Mouse (Mus musculus) neural tube, embryonic 11.5 days (tissue): ENCODE measurements at regions not wholly inside any gene's neighbourhood (a gene's known extent, or its start where the extent isn't known, plus 50 kb on each side); places are given as distances from the start of the nearest gene placed in this dataset.

ENCODE experiments used
- ATAC-seq: fragments of 200-750 bp; cut with Nextera tagmentation; 2 replicates; pipeline ENCODE4 v1.8.0; 2017; ENCODE audit warnings: moderate number of reproducible peaks, mild to moderate bottlenecking, moderate TSS enrichment, moderate library complexity; ENCODE audit not compliant: insufficient read depth, low FRiP score, low TSS enrichment
- DNase-seq: peaks from one replicate; pipeline ENCODE4 v3.0.0-alpha.2; 2015; ENCODE audit warnings: low spot score
- H3K27ac ChIP-seq: fragments of 300-500 bp; sonication (generic); 2 replicates; pipeline ENCODE4 v1.5.1; 2014; ENCODE audit warnings: low read depth, mild to moderate bottlenecking, low read length
- H3K27me3 ChIP-seq: fragments of 300-500 bp; sonication (generic); 2 replicates; pipeline ENCODE4 v1.6.1; 2014; ENCODE audit warnings: mild to moderate bottlenecking, low read length, mixed read lengths; ENCODE audit not compliant: control insufficient read depth, insufficient read depth
- H3K36me3 ChIP-seq: fragments of 300-500 bp; sonication (generic); 2 replicates; pipeline ENCODE4 v1.6.1; 2014; ENCODE audit warnings: mild to moderate bottlenecking, low read length, moderate library complexity, mixed read lengths; ENCODE audit not compliant: control insufficient read depth, insufficient read depth
- H3K4me1 ChIP-seq: fragments of 300-500 bp; sonication (generic); 2 replicates; pipeline ENCODE4 v1.6.1; 2014; ENCODE audit warnings: low read length, mixed read lengths; ENCODE audit not compliant: control insufficient read depth, insufficient read depth
- H3K4me2 ChIP-seq: fragments of 300-500 bp; sonication (generic); 2 replicates; pipeline ENCODE4 v1.6.1; 2014; ENCODE audit warnings: low read depth, mild to moderate bottlenecking, moderate library complexity
- H3K4me3 ChIP-seq: fragments of 300-500 bp; sonication (generic); 2 replicates; pipeline ENCODE4 v1.5.1; 2014; ENCODE audit warnings: low read depth, low read length
- H3K9ac ChIP-seq: fragments of 300-500 bp; sonication (generic); 2 replicates; pipeline ENCODE4 v1.6.1; 2014; ENCODE audit warnings: mild to moderate bottlenecking, low read length
- H3K9me3 ChIP-seq: fragments of 300-500 bp; sonication (generic); 2 replicates; pipeline ENCODE4 v1.6.1; 2016; ENCODE audit warnings: low read length; ENCODE audit not compliant: control insufficient read depth
- WGBS: fragments of 180-500 bp; shearing (Covaris S2); extraction: QIAGEN DNeasy Blood & Tissue Kit; methylation state at CpG from one replicate; pipeline ENCODE4 v1.1.7; 2014; 5-methylcytosine and 5-hydroxymethylcytosine counted together

DNA sequence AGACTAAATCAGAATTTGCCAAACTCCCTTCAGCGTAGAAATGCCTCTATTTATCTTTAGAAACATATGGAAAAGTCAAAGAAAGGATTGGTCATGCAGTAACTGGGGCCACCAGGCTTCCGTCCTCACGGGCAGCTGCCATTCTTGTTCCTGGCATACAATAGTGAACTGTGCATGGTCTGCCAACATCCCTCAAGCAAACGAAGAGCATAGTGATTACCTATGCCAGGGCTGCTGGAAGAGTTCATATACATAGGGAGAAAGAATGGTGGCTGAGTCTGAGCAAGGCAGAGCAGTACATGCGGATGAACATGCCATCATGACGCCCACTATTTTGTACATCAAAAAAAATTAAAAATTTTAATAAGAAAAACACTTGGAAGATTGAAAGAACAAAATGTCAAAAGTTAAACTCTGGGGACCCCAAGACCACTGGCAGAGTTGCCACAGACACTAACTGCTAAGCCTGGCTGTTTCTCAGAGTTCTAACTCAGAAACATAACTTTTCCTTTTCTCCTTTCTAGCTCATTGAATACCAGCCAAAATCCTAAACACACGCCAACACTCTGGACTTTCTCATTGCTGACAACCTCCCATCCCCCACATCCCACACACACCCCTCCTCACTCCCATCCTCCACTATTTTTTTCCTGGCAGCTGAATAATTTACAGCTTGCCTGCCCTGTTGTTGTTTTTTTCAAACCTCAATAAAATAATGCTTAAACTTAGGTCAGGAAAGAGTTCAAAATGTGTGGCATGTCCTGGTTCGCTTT is 989.1 kb downstream of the 4930447A16Rik start:
- Histone ChIP-seq H3K4me3 (no peak overlapping the region), H3K9me3 (no peaks in the 10 kb centered on the region), H3K9ac (no peak overlapping the region), H3K27ac (no peak overlapping the region), H3K36me3 (no peaks in the 10 kb centered on the region), H3K4me1 (no peaks in the 10 kb centered on the region), H3K27me3 (no peaks in the 10 kb centered on the region), H3K4me2 (no peak overlapping the region)
- 79% methylated on average over 8 of the region's 8 CpGs for WGBS
- DNase-seq (no peak), ATAC-seq (no peak)

DNA sequence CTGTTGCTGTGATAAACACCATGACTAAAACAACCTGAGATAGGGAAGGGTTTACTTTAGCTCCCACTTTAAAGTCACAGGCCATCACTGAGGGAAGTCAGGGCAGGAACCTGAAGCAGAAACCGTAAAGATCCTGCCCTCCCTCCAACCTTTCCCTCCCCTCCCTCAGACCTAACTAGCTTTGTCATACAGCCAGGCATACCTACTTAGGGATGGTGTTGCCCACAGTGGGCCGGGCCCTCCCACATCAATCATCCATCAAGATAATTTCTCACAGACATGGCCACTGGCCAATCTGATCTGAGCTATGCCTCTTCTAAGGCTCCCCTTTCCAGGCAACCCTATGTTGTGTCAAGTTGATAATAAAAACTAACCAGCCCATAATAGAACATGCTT is 989.7 kb downstream of the 4930447A16Rik start:
- WGBS, result 62% methylated on average over 2 of the region's 2 CpGs
- H3K9me3 ChIP-seq, result no peaks in the 10 kb centered on the region
- no peaks in the 10 kb centered on the region for H3K36me3 ChIP-seq
- DNase-seq, result no peak
- ATAC-seq, result no peak
- H3K9ac ChIP-seq, result no peak overlapping the region
- H3K27me3 ChIP-seq, result no peaks in the 10 kb centered on the region
- no peak overlapping the region for H3K4me2 ChIP-seq
- no peaks in the 10 kb centered on the region for H3K4me1 ChIP-seq
- H3K4me3 ChIP-seq, result no peak overlapping the region
- no peak overlapping the region for H3K27ac ChIP-seq

DNA sequence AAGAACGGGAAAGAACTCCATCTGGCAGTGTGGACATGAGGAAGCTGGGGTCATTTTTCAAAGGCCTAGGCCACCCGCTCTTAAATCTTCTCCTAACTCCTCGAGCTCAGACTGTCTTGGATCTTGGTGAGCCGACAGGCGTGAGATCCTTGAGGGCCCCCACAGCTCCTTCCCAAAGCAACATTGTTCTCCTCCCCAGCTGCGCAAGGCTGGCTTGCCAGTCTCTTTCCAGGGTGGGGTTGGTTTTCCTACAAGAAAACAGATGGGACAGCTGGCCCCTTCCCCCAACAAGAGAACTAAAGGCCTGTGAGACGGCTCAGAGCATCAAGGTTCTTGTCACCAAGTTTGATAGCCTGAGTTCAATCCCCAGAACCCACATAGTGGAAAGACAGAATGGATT is 994.3 kb downstream of the 4930447A16Rik start:
- Histone ChIP-seq H3K4me3 (no peak overlapping the region), H3K9ac (no peak overlapping the region), H3K9me3 (no peaks in the 10 kb centered on the region), H3K4me2 (no peak overlapping the region), H3K27me3 (no peaks in the 10 kb centered on the region), H3K27ac (no peak overlapping the region), H3K36me3 (no peaks in the 10 kb centered on the region), H3K4me1 (no peaks in the 10 kb centered on the region)
- DNase-seq (no peak), ATAC-seq (no peak)
- WGBS, result 52% methylated on average over 7 of the region's 7 CpGs

DNA sequence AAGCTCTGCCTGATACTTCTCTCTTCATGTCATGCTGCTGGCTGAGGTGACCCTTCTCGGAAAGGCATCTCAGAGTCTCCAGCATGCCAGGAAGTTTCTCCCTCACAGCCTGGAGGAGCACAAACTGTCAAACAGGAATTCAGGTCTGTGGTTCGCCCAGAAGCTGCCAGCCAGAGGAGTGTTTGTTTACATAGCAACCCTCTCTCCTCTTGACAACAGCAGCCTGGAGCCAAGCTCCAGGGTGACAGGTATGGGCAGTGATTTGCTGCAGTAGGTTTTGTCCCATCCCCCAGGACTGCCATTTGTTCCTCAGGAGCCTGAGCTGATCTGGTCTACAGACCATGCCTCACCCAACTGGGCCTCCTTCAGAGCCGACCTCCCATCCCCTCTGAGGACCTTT is 995.4 kb downstream of the 4930447A16Rik start:
- H3K4me3 ChIP-seq, result no peak overlapping the region
- no peaks in the 10 kb centered on the region for H3K4me1 ChIP-seq
- H3K36me3 ChIP-seq, result no peaks in the 10 kb centered on the region
- no peak overlapping the region for H3K9ac ChIP-seq
- no peak for DNase-seq
- no peak overlapping the region for H3K27ac ChIP-seq
- 37% methylated on average over 3 of the region's 3 CpGs for WGBS
- H3K27me3 ChIP-seq, result no peaks in the 10 kb centered on the region
- H3K4me2 ChIP-seq, result no peak overlapping the region
- no peaks in the 10 kb centered on the region for H3K9me3 ChIP-seq
- no peak for ATAC-seq

DNA sequence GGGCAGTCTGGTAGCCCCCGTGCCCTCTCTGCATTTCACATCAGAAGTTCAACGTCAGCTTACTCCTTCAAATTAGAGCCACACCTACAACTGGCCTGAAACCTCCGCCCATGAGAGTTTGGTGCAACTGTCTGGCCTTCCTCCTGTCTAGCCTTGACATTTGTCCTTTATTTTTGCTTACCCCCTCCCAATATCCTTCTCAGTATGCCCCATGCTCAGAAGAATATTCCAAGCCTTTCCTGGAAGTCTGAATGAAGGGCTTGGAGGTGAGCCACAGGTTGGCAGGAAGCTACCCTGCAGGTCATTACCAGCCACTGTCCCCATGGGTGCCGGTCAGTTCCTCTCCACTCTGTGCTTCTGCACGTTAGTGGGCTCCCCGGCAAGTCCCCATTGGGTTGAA is 997.4 kb downstream of the 4930447A16Rik start:
- Histone ChIP-seq H3K27ac (no peak overlapping the region), H3K9me3 (no peaks in the 10 kb centered on the region), H3K36me3 (no peaks in the 10 kb centered on the region), H3K4me2 (no peak overlapping the region), H3K9ac (no peak overlapping the region), H3K4me1 (no peaks in the 10 kb centered on the region), H3K4me3 (no peak overlapping the region), H3K27me3 (no peaks in the 10 kb centered on the region)
- ATAC-seq (no peak), DNase-seq (no peak)
- 86% methylated on average over 6 of the region's 6 CpGs for WGBS

DNA sequence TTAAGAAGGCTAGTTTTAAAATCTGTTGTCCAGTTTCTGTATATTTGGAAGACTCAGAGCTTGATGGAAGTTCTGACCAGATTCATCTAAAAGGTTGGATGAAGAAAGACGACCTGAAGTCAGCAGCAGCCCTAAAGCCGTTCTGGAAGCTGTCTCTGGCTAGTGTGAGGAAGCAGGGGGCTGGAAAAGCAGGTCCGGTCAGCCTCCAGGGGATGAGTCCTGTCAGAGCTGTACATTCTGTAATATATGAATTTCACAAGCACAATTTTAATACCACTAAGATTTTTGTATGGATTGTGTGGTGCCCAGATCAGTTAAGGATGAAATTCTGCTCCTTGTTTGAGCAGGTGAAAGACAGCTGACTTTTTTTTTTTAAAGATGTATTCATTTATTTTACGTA is 1000.2 kb downstream of the 4930447A16Rik start:
- 88% methylated on average over 4 of the region's 4 CpGs for WGBS
- Histone ChIP-seq H3K27ac (no peak overlapping the region), H3K27me3 (no peaks in the 10 kb centered on the region), H3K9me3 (no peaks in the 10 kb centered on the region), H3K4me2 (no peak overlapping the region), H3K36me3 (no peaks in the 10 kb centered on the region), H3K9ac (no peak overlapping the region), H3K4me1 (no peaks in the 10 kb centered on the region), H3K4me3 (no peak overlapping the region)
- ATAC-seq (no peak), DNase-seq (no peak)

DNA sequence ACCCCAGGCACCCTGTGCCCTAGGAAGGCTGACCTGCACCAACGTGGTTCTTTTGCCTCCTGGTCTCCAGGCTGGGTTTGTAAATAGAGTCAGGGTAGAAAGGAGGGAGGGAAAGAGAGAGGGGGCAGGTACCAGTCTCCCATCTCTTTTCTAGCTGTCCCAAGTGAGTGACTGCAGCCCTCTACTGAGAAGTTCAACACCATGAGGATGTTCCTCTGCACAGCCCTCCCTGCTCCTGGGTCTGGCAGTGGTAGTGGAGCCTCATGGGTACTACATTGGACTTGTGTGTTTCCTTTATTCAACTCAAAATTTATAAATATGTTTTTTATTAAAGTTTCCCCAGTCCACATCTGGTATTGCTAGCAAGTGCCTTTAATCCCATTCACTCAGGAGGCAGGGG is 1002.6 kb downstream of the 4930447A16Rik start:
- no peaks in the 10 kb centered on the region for H3K27me3 ChIP-seq
- H3K9me3 ChIP-seq, result no peaks in the 10 kb centered on the region
- H3K36me3 ChIP-seq, result no peaks in the 10 kb centered on the region
- ATAC-seq (no peak), DNase-seq (no peak)
- no peaks in the 10 kb centered on the region for H3K4me1 ChIP-seq
- no peak overlapping the region for H3K27ac ChIP-seq
- no peak overlapping the region for H3K4me2 ChIP-seq
- WGBS, result 47% methylated on average over 1 of the region's 1 CpGs
- no peak overlapping the region for H3K4me3 ChIP-seq
- H3K9ac ChIP-seq, result no peak overlapping the region

DNA sequence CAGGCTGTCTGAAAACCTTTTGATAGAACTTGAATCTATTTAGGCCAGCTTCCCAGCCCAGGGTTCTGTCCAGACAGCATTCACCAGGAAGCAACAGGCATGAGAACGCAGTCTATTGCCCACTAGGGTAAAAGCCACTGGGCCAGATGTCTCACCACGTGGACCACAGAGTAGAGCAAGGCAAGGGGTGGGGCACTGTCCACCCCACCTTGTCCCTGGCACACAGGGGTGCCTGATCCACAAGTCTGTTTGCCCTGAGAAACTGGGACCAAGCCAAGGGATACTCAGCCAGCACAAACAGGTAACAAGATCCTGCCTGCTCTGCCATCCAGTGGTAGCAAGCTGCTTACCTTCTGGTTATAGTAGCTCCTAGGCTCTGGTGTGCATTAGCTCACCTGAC is 1006.3 kb downstream of the 4930447A16Rik start:
- Histone ChIP-seq H3K27me3 (no peaks in the 10 kb centered on the region), H3K36me3 (no peaks in the 10 kb centered on the region), H3K4me3 (no peak overlapping the region), H3K4me1 (no peaks in the 10 kb centered on the region), H3K27ac (no peak overlapping the region), H3K9me3 (no peaks in the 10 kb centered on the region), H3K4me2 (no peak overlapping the region), H3K9ac (no peak overlapping the region)
- no peak for ATAC-seq
- no peak for DNase-seq
- WGBS, result 73% methylated on average over 2 of the region's 2 CpGs

DNA sequence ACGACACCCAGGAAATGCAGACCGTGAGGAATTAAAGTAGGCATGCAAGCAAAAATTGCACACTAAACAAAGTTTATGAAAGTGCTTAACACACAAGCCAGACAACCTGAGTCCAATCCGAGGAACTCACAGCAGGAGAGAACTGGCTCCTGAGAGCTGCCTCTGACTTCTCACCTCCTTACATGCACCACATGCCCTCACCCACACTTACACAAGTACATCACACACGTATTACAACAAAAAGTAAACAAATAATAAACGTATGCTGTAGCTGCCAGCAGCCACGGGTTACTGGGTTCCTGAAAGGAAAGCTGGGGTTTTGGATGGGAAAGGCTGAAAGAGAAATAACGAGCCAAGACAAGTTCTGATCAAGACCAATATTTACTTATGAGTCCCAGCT is 1008.0 kb downstream of the 4930447A16Rik start:
- no peak overlapping the region for H3K4me3 ChIP-seq
- no peaks in the 10 kb centered on the region for H3K4me1 ChIP-seq
- no peak overlapping the region for H3K9ac ChIP-seq
- H3K27me3 ChIP-seq, result no peaks in the 10 kb centered on the region
- WGBS, result 89% methylated on average over 7 of the region's 7 CpGs
- no peak for DNase-seq
- H3K27ac ChIP-seq, result no peak overlapping the region
- H3K36me3 ChIP-seq, result no peaks in the 10 kb centered on the region
- no peak for ATAC-seq
- no peak overlapping the region for H3K4me2 ChIP-seq
- H3K9me3 ChIP-seq, result no peaks in the 10 kb centered on the region
